Mouse (Mus musculus) MEL (cell line): ENCODE data around the gene Aqr. TPM values are rescaled to one million over a fixed set of nuclear protein-coding genes. Genes with fewer than 3 reads are reported as not detected.

ENCODE experiments used
- DNase-seq: peaks from one replicate; pipeline ENCODE4 v3.0.0; 2011; ENCODE audit warnings: low read depth, low spot score
- H3K27ac ChIP-seq: 2 replicates; pipeline ENCODE4 v1.5.1; 2012; ENCODE audit warnings: low read depth, mild to moderate bottlenecking, control low read depth, low read length, moderate library complexity; ENCODE audit not compliant: control insufficient read depth
- H3K27me3 ChIP-seq, 2 experiments: fragments of 150-350 bp in 1 of 2; sonication (generic) in 1 of 2; 2 replicates each; pipeline ENCODE4 v1.6.1; 2012; ENCODE audit warnings: low read length in 2 of 2, mild to moderate bottlenecking in 2 of 2, improper control_type of control experiment in 1 of 2, moderate library complexity in 1 of 2; ENCODE audit not compliant: insufficient read depth in 2 of 2, control insufficient read depth in 1 of 2
- H3K36me3 ChIP-seq, 2 experiments: 2 replicates each; pipeline ENCODE4 v1.6.1; 2012 to 2014; ENCODE audit warnings: low read length in 2 of 2, improper control_type of control experiment in 1 of 2, inconsistent platforms in 1 of 2, mild to moderate bottlenecking in 1 of 2; ENCODE audit not compliant: insufficient read depth in 2 of 2, control insufficient read depth in 1 of 2
- H3K4me1 ChIP-seq, 2 experiments: fragments of 150-350 bp in 1 of 2; sonication (generic) in 1 of 2; 2 replicates each; pipeline ENCODE4 v1.6.1; 2012; ENCODE audit warnings: low read length in 2 of 2, improper control_type of control experiment in 1 of 2, mild to moderate bottlenecking in 1 of 2; ENCODE audit not compliant: insufficient read depth in 2 of 2, control insufficient read depth in 1 of 2
- H3K4me3 ChIP-seq, 2 experiments: fragments of 150-350 bp in 1 of 2; sonication (generic) in 1 of 2; 2 replicates each; pipeline ENCODE4 v1.5.1; 2012; ENCODE audit warnings: low read depth in 2 of 2, low read length in 2 of 2, mild to moderate bottlenecking in 2 of 2, moderate library complexity in 2 of 2, control low read depth in 1 of 2, improper control_type of control experiment in 1 of 2; ENCODE audit not compliant: control insufficient read depth in 1 of 2, insufficient read depth in 1 of 2
- H3K79me2 ChIP-seq: 2 replicates; pipeline ENCODE4 v1.6.1; 2012; ENCODE audit warnings: mild to moderate bottlenecking, low read length, moderate library complexity; ENCODE audit not compliant: control insufficient read depth, poor library complexity, insufficient read depth
- H3K9ac ChIP-seq: 2 replicates; pipeline ENCODE4 v1.6.1; 2012; ENCODE audit warnings: low read depth, mild to moderate bottlenecking, control low read depth, low read length, moderate library complexity; ENCODE audit not compliant: control insufficient read depth, poor library complexity, severe bottlenecking
- H3K9me3 ChIP-seq: fragments of 150-350 bp; sonication (generic); replicated peaks from 2 replicates; pipeline ENCODE4 v1.6.1; 2012; ENCODE audit warnings: mild to moderate bottlenecking, low read length, improper control_type of control experiment, moderate library complexity; ENCODE audit not compliant: insufficient read depth
- BHLHE40 ChIP-seq: IDR thresholded peaks from 2 replicates; pipeline ENCODE4 v1.6.1; 2012; ENCODE audit warnings: low read depth, mild to moderate bottlenecking, inconsistent platforms, low read length, improper control_type of control experiment, borderline replicate concordance
- CHD1 ChIP-seq: IDR thresholded peaks from 2 replicates; pipeline ENCODE4 v1.6.1; 2012; ENCODE audit warnings: low read depth, mild to moderate bottlenecking, inconsistent platforms, low read length, improper control_type of control experiment
- CHD2 ChIP-seq: IDR thresholded peaks from 2 replicates; pipeline ENCODE4 v1.6.1; 2011; ENCODE audit warnings: low read length, improper control_type of control experiment
- ELF1 ChIP-seq: IDR thresholded peaks from 2 replicates; pipeline ENCODE4 v1.6.1; 2014; ENCODE audit warnings: low read depth, mild to moderate bottlenecking, inconsistent platforms, low read length, improper control_type of control experiment, moderate library complexity
- EP300 ChIP-seq, 2 experiments: IDR thresholded peaks; 2 replicates each; pipeline ENCODE4 v1.6.1; 2011; ENCODE audit warnings: improper control_type of control experiment in 2 of 2, low read length in 2 of 2, low read depth in 1 of 2, mild to moderate bottlenecking in 1 of 2
- ETS1 ChIP-seq: IDR thresholded peaks from 2 replicates; pipeline ENCODE4 v1.6.1; 2012; ENCODE audit warnings: low read depth, mild to moderate bottlenecking, inconsistent platforms, low read length, improper control_type of control experiment, moderate library complexity
- GABPA ChIP-seq: IDR thresholded peaks from 2 replicates; pipeline ENCODE4 v1.6.1; 2012; ENCODE audit warnings: low read depth, mild to moderate bottlenecking, inconsistent platforms, low read length, improper control_type of control experiment, moderate library complexity
- GATA1 ChIP-seq: IDR thresholded peaks from 2 replicates; pipeline ENCODE4 v1.6.1; 2011; ENCODE audit warnings: low read depth, low read length, improper control_type of control experiment
- JUND ChIP-seq: IDR thresholded peaks from 2 replicates; pipeline ENCODE4 v1.6.1; 2011; ENCODE audit warnings: low read depth, mild to moderate bottlenecking, improper control_type of control experiment, low read length
- MAFK ChIP-seq: IDR thresholded peaks from 2 replicates; pipeline ENCODE4 v1.6.1; 2011; ENCODE audit warnings: low read depth, mild to moderate bottlenecking, low read length, improper control_type of control experiment, borderline replicate concordance
- MAZ ChIP-seq: IDR thresholded peaks from 2 replicates; pipeline ENCODE4 v1.6.1; 2012; ENCODE audit warnings: low read depth, mild to moderate bottlenecking, inconsistent platforms, low read length, improper control_type of control experiment
- MEF2A ChIP-seq: IDR thresholded peaks from 2 replicates; pipeline ENCODE4 v1.6.1; 2014; ENCODE audit warnings: low read depth, mild to moderate bottlenecking, inconsistent platforms, low read length, improper control_type of control experiment; ENCODE audit not compliant: poor library complexity, insufficient replicate concordance, severe bottlenecking; ENCODE audit errors: extremely low read depth
- MXI1 ChIP-seq: IDR thresholded peaks from 2 replicates; pipeline ENCODE4 v1.6.1; 2011; ENCODE audit warnings: mild to moderate bottlenecking, low read depth, low read length, improper control_type of control experiment
- MYB ChIP-seq: IDR thresholded peaks from 2 replicates; pipeline ENCODE4 v1.6.1; 2011; ENCODE audit warnings: mild to moderate bottlenecking, low read depth, low read length, improper control_type of control experiment
- MYC ChIP-seq: IDR thresholded peaks from 2 replicates; pipeline ENCODE4 v1.6.1; 2011; ENCODE audit warnings: low read depth, mild to moderate bottlenecking, low read length, improper control_type of control experiment, moderate library complexity
- POLR2AphosphoS5 ChIP-seq: IDR thresholded peaks from 2 replicates; pipeline ENCODE4 v1.6.1; 2012; ENCODE audit warnings: low read depth, borderline replicate concordance, mild to moderate bottlenecking, inconsistent platforms, low read length, moderate library complexity, mixed read lengths
- RCOR1 ChIP-seq: IDR thresholded peaks from 2 replicates; pipeline ENCODE4 v1.6.1; 2012; ENCODE audit warnings: low read depth, mild to moderate bottlenecking, inconsistent platforms, low read length, improper control_type of control experiment
- SIN3A ChIP-seq: IDR thresholded peaks from 2 replicates; pipeline ENCODE4 v1.6.1; 2012; ENCODE audit warnings: low read length, improper control_type of control experiment, inconsistent platforms
- SMC3 ChIP-seq: IDR thresholded peaks from 2 replicates; pipeline ENCODE4 v1.6.1; 2011; ENCODE audit warnings: low read depth, low read length, improper control_type of control experiment
- TAL1 ChIP-seq: IDR thresholded peaks from 2 replicates; pipeline ENCODE4 v1.6.1; 2012; ENCODE audit warnings: mild to moderate bottlenecking, inconsistent platforms, low read length, moderate library complexity, mixed read lengths
- TBP ChIP-seq: IDR thresholded peaks from 2 replicates; pipeline ENCODE4 v1.8.0; 2011; ENCODE audit warnings: low read depth, low read length, improper control_type of control experiment
- TCF12 ChIP-seq: IDR thresholded peaks from 2 replicates; pipeline ENCODE4 v1.6.1; 2014; ENCODE audit warnings: low read depth, mild to moderate bottlenecking, inconsistent platforms, low read length, improper control_type of control experiment, moderate library complexity
- UBTF ChIP-seq: IDR thresholded peaks from 2 replicates; pipeline ENCODE4 v1.6.1; 2012; ENCODE audit warnings: low read depth, mild to moderate bottlenecking, inconsistent platforms, low read length, improper control_type of control experiment, moderate library complexity, borderline replicate concordance; ENCODE audit not compliant: insufficient read depth
- USF1 ChIP-seq: IDR thresholded peaks from 2 replicates; pipeline ENCODE4 v1.6.1; 2014; ENCODE audit warnings: low read depth, mild to moderate bottlenecking, inconsistent platforms, low read length, improper control_type of control experiment, moderate library complexity
- USF2 ChIP-seq, 2 experiments: IDR thresholded peaks; 2 replicates each; pipeline ENCODE4 v1.6.1; 2011 to 2012; ENCODE audit warnings: improper control_type of control experiment in 2 of 2, low read length in 2 of 2, borderline replicate concordance in 1 of 2, inconsistent platforms in 1 of 2, low read depth in 1 of 2, mild to moderate bottlenecking in 1 of 2; ENCODE audit not compliant: insufficient read depth in 1 of 2
- ZC3H11A ChIP-seq: IDR thresholded peaks from 2 replicates; pipeline ENCODE4 v1.6.1; 2012; ENCODE audit warnings: low read depth, mild to moderate bottlenecking, inconsistent platforms, low read length, improper control_type of control experiment
- ZKSCAN1 ChIP-seq: IDR thresholded peaks from 2 replicates; pipeline ENCODE4 v1.6.1; 2012; ENCODE audit warnings: low read depth, mild to moderate bottlenecking, inconsistent platforms, low read length, improper control_type of control experiment, moderate library complexity
- ZNF384 ChIP-seq: IDR thresholded peaks from 2 replicates; pipeline ENCODE4 v1.6.1; 2012; ENCODE audit warnings: low read depth, mild to moderate bottlenecking, inconsistent platforms, low read length, improper control_type of control experiment
- polyA plus RNA-seq, 2 experiments: library from polyadenylated mRNA; stranded (reverse) in 1 of 2; unstranded in 1 of 2; fragments of >175 nt in 1 of 2; fragments of >200 nt in 1 of 2; gene quantifications; 2 replicates each; pipeline versions ENCODE4 v1.2.1 to v1.2.4; 2012; ENCODE audit warnings: low replicate concordance in 2 of 2, low read depth in 1 of 2; ENCODE audit not compliant: insufficient read length in 2 of 2, insufficient read depth in 1 of 2, missing spikeins in 1 of 2
- total RNA-seq: library from RNA; depleted of rRNA; stranded (reverse); fragments of 300-350 nt; gene quantifications from 2 replicates; pipeline ENCODE4 v1.2.3, GENCODE M21; 2012

The Aqr gene
- total and polyA plus RNA-seq, 3 experiments: 45.9 to 143 (median 69.1) TPM

DNA sequence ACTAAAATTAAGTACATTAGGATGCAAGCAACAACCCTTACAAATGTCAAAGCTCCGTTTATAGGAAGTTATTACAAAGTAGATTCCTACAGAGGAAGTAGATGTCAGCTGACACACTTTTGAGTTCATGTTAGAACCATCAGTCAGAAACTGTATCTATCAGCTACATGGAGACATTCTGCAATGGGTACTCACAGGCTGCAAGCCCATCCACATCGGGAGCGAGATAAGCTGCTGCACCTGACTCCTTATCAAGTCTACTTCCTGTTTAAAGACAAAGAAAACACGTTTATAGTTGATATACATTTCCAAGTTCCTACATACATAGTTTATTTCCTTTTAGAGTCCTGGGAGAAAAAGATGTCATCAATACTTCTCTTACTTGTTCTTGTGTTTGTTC is 29.5 kb downstream of the Aqr start:
- Histone ChIP-seq H3K79me2 (no peaks in the 10 kb centered on the region), H3K9me3 (no peaks in the 10 kb centered on the region), H3K27ac (peak overlapping the region; percentile 27; the same call in 1 of the 2 replicates), H3K36me3 (peaks cover 18 to 31% of the 10 kb centered on the region in 2 experiments), H3K9ac (no peak overlapping the region), H3K27me3 (no peaks in the 10 kb centered on the region), H3K4me3 (no peak overlapping the region), H3K4me1 (peaks cover 9 to 10% of the 10 kb centered on the region in 2 experiments)
- TF ChIP-seq TCF12 (peak; percentile 85), USF1 (peak; percentile 84), TBP (0 out of 2 replicates have a peak, but pooled peaks have one; percentile 11), MAZ (no peak), SMC3 (no peak), RCOR1 (peak; percentile 58), MXI1 (peak; percentile 22; the same call in 1 of the 2 replicates), EP300 (IDR thresholded peaks at IDR 0.05; ENCODE audit: low read depth in 1 of 2, low read length in 2 of 2) (peak; percentile 85 to 88), ETS1 (peak; percentile 94), SIN3A (peak; percentile 63; the same call in 1 of the 2 replicates), USF2 (IDR thresholded peaks at IDR 0.05; ENCODE audit: borderline replicate concordance in 1 of 2, insufficient read depth in 1 of 2, low read depth in 1 of 2, low read length in 2 of 2) (0 out of 4 replicates have a peak, but pooled peaks of 1 of the 2 experiments have one; percentile 36), GATA1 (peak; percentile 90), ELF1 (peak; percentile 30; the same call in 1 of the 2 replicates), TAL1 (peak; percentile 76), MEF2A (no peak), MYC (peak; percentile 57; the same call in 1 of the 2 replicates), BHLHE40 (peak; percentile 94), CHD2 (no peak), ZC3H11A (no peak)
- peak; percentile 83 for DNase-seq

DNA sequence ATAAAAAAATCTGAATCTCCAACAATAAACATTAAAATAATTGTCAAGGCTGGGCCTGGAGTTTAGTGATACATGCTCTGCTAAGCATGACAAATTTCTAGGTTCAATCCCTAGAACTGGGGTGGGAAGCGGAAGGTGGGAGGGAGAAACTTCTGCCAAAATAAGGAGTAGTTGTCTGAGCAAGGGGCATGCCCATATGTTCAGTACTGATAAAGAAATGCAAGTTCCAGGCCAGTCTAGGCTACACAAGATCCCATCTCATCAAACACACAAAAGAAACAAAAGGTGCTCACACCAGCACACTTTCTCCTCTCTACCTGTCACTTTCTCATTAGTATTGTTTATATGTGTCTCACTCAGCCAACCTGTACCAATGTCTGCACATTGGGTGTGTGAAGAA is 30.2 kb downstream of the Aqr start:
- H3K27ac ChIP-seq: peak overlapping the region; percentile 92
- no peaks in the 10 kb centered on the region for H3K9me3 ChIP-seq
- DNase-seq: peak; percentile 56
- no peak overlapping the region for H3K9ac ChIP-seq
- peaks cover 9 to 10% of the 10 kb centered on the region in 2 experiments for H3K4me1 ChIP-seq
- peaks cover 15 to 31% of the 10 kb centered on the region in 2 experiments for H3K36me3 ChIP-seq
- H3K79me2 ChIP-seq: no peaks in the 10 kb centered on the region
- no peaks in the 10 kb centered on the region for H3K27me3 ChIP-seq
- H3K4me3 ChIP-seq: no peak overlapping the region
- TF ChIP-seq ZNF384 (no peak), USF1 (0 out of 2 replicates have a peak, but pooled peaks have one; percentile 9), TAL1 (peak; percentile 85), USF2 (IDR thresholded peaks at IDR 0.05; ENCODE audit: borderline replicate concordance in 1 of 2, insufficient read depth in 1 of 2, low read depth in 1 of 2, low read length in 2 of 2) (no peak), MAZ (0 out of 2 replicates have a peak, but pooled peaks have one; percentile 30), ZKSCAN1 (no peak), MYC (no peak), MYB (no peak), UBTF (no peak), POLR2AphosphoS5 (no peak), CHD2 (no peak), MAFK (no peak), SMC3 (no peak), ETS1 (peak; percentile 70), TBP (no peak), CHD1 (no peak), GABPA (no peak), JUND (no peak), SIN3A (peak; percentile 32; the same call in 1 of the 2 replicates), MEF2A (no peak)
